Mouse (Mus musculus): Measurements from ENCODE around the gene Vgll2. TPM values are rescaled to one million over a fixed set of nuclear protein-coding genes. Genes with fewer than 3 reads are reported as not detected.

Gene Vgll2
- polyA plus RNA-seq, 1 experiment from 2014 or later: 10.9 TPM

GRCm38 (mm10) chr10:52023213-52024052, 1.1 kb downstream of the Vgll2 start:
- Histone ChIP-seq H3K27me3 (ENCODE audit: control insufficient read depth, insufficient read depth, low read length) (peaks cover 87% of the 10 kb centered on the region), H3K36me3 (ENCODE audit: control insufficient read depth, insufficient read depth, low read length) (no peaks in the 10 kb centered on the region), H3K4me2 (ENCODE audit: low read depth) (peak overlapping the region; percentile 91), H3K9me3 (ENCODE audit: control insufficient read depth, low read length) (no peaks in the 10 kb centered on the region), H3K9ac (ENCODE audit: low read length) (no peak overlapping the region; the same call in 1 of the 2 replicates), H3K4me1 (ENCODE audit: control insufficient read depth, insufficient read depth, low read length) (peaks cover 8% of the 10 kb centered on the region; the same call in 1 of the 2 replicates), H3K27ac (ENCODE audit: low read depth, low read length) (no peak overlapping the region), H3K4me3 (ENCODE audit: low read depth, low read length) (no peak overlapping the region)
- WGBS: 1% methylated on average over 17 of the region's 17 CpGs
- peak; percentile 11 for DNase-seq (ENCODE audit: low spot score)
- no peak for ATAC-seq (ENCODE audit: insufficient read depth, low FRiP score, low TSS enrichment)

- no peak for DNase-seq (ENCODE audit: low spot score)
- Histone ChIP-seq H3K4me2 (ENCODE audit: low read depth) (no peak overlapping the region), H3K4me3 (ENCODE audit: low read depth, low read length) (no peak overlapping the region), H3K36me3 (ENCODE audit: control insufficient read depth, insufficient read depth, low read length) (no peaks in the 10 kb centered on the region), H3K9me3 (ENCODE audit: control insufficient read depth, low read length) (no peaks in the 10 kb centered on the region), H3K27ac (ENCODE audit: low read depth, low read length) (no peak overlapping the region), H3K9ac (ENCODE audit: low read length) (no peak overlapping the region), H3K4me1 (ENCODE audit: control insufficient read depth, insufficient read depth, low read length) (peaks cover 8% of the 10 kb centered on the region; the same call in 1 of the 2 replicates), H3K27me3 (ENCODE audit: control insufficient read depth, insufficient read depth, low read length) (peaks cover 92% of the 10 kb centered on the region)
- ATAC-seq (ENCODE audit: insufficient read depth, low FRiP score, low TSS enrichment): no peak
- 6% methylated on average over 2 of the region's 2 CpGs for WGBS
Observed at GRCm38 (mm10) chr10:52024053-52024410, 1.7 kb downstream of the Vgll2 start.

- Histone ChIP-seq H3K27ac (ENCODE audit: low read depth, low read length) (no peak overlapping the region), H3K27me3 (ENCODE audit: control insufficient read depth, insufficient read depth, low read length) (peaks cover 96% of the 10 kb centered on the region), H3K4me2 (ENCODE audit: low read depth) (no peak overlapping the region), H3K9me3 (ENCODE audit: control insufficient read depth, low read length) (no peaks in the 10 kb centered on the region), H3K36me3 (ENCODE audit: control insufficient read depth, insufficient read depth, low read length) (no peaks in the 10 kb centered on the region), H3K9ac (ENCODE audit: low read length) (no peak overlapping the region), H3K4me1 (ENCODE audit: control insufficient read depth, insufficient read depth, low read length) (peaks cover 11% of the 10 kb centered on the region; the same call in 1 of the 2 replicates), H3K4me3 (ENCODE audit: low read depth, low read length) (no peak overlapping the region)
- 0% methylated on average over 1 of the region's 1 CpGs for WGBS
- no peak for ATAC-seq (ENCODE audit: insufficient read depth, low FRiP score, low TSS enrichment)
- no peak for DNase-seq (ENCODE audit: low spot score)
Observed at GRCm38 (mm10) chr10:52025291-52025690, 3.0 kb downstream of the Vgll2 start.

- no peaks in the 10 kb centered on the region for H3K9me3 ChIP-seq (ENCODE audit: control insufficient read depth, low read length)
- no peak overlapping the region for H3K4me3 ChIP-seq (ENCODE audit: low read depth, low read length)
- peak; percentile 17 for DNase-seq (ENCODE audit: low spot score)
- H3K27me3 ChIP-seq (ENCODE audit: control insufficient read depth, insufficient read depth, low read length): peaks cover 92% of the 10 kb centered on the region
- no peak overlapping the region for H3K9ac ChIP-seq (ENCODE audit: low read length)
- no peak overlapping the region for H3K4me2 ChIP-seq (ENCODE audit: low read depth)
- H3K36me3 ChIP-seq (ENCODE audit: control insufficient read depth, insufficient read depth, low read length): no peaks in the 10 kb centered on the region
- H3K27ac ChIP-seq (ENCODE audit: low read depth, low read length): no peak overlapping the region
- WGBS: 7% methylated on average over 7 of the region's 7 CpGs
- ATAC-seq (ENCODE audit: insufficient read depth, low FRiP score, low TSS enrichment): no peak
- peaks cover 11% of the 10 kb centered on the region; the same call in 1 of the 2 replicates for H3K4me1 ChIP-seq (ENCODE audit: control insufficient read depth, insufficient read depth, low read length)
Observed at GRCm38 (mm10) chr10:52025821-52026220, 3.5 kb downstream of the Vgll2 start.

- Histone ChIP-seq H3K9ac (ENCODE audit: low read length) (peak overlapping the region; percentile 32; the same call in 1 of the 2 replicates), H3K9me3 (ENCODE audit: control insufficient read depth, low read length) (no peaks in the 10 kb centered on the region), H3K27me3 (ENCODE audit: control insufficient read depth, insufficient read depth, low read length) (peaks cover 82% of the 10 kb centered on the region), H3K4me1 (ENCODE audit: control insufficient read depth, insufficient read depth, low read length) (peaks cover 11% of the 10 kb centered on the region; the same call in 1 of the 2 replicates), H3K36me3 (ENCODE audit: control insufficient read depth, insufficient read depth, low read length) (no peaks in the 10 kb centered on the region), H3K4me3 (ENCODE audit: low read depth, low read length) (peak overlapping the region; percentile 38), H3K27ac (ENCODE audit: low read depth, low read length) (no peak overlapping the region), H3K4me2 (ENCODE audit: low read depth) (peak overlapping the region; percentile 84)
- DNase-seq (ENCODE audit: low spot score) (peak; percentile 41), ATAC-seq (ENCODE audit: insufficient read depth, low FRiP score, low TSS enrichment) (peak; percentile 65)
- 1% methylated on average over 55 of the region's 68 CpGs for WGBS
Observed at GRCm38 (mm10) chr10:52027161-52028035, 5.1 kb downstream of the Vgll2 start.

GRCm38 (mm10) chr10:52028561-52029370, 6.5 kb downstream of the Vgll2 start:
- H3K27ac ChIP-seq (ENCODE audit: low read depth, low read length): no peak overlapping the region
- no peaks in the 10 kb centered on the region for H3K9me3 ChIP-seq (ENCODE audit: control insufficient read depth, low read length)

GRCm38 (mm10) chr10:52029421-52030080, 7.2 kb downstream of the Vgll2 start:
- no peak for ATAC-seq (ENCODE audit: insufficient read depth, low FRiP score, low TSS enrichment)
- no peak overlapping the region for H3K9ac ChIP-seq (ENCODE audit: low read length)
- no peak overlapping the region for H3K27ac ChIP-seq (ENCODE audit: low read depth, low read length)
- H3K27me3 ChIP-seq (ENCODE audit: control insufficient read depth, insufficient read depth, low read length): peaks cover 60% of the 10 kb centered on the region
- 2% methylated on average over 10 of the region's 10 CpGs for WGBS
- H3K4me3 ChIP-seq (ENCODE audit: low read depth, low read length): no peak overlapping the region
- no peaks in the 10 kb centered on the region for H3K9me3 ChIP-seq (ENCODE audit: control insufficient read depth, low read length)
- no peak overlapping the region for H3K4me2 ChIP-seq (ENCODE audit: low read depth)
- peaks cover 11% of the 10 kb centered on the region; the same call in 1 of the 2 replicates for H3K4me1 ChIP-seq (ENCODE audit: control insufficient read depth, insufficient read depth, low read length)
- DNase-seq (ENCODE audit: low spot score): peak; percentile 22
- no peaks in the 10 kb centered on the region for H3K36me3 ChIP-seq (ENCODE audit: control insufficient read depth, insufficient read depth, low read length)

More at GRCm38 (mm10) chr10:52028561-52029370, 6.5 kb downstream of the Vgll2 start:
- Histone ChIP-seq H3K36me3 (ENCODE audit: control insufficient read depth, insufficient read depth, low read length) (no peaks in the 10 kb centered on the region), H3K9ac (ENCODE audit: low read length) (no peak overlapping the region), H3K4me1 (ENCODE audit: control insufficient read depth, insufficient read depth, low read length) (peaks cover 11% of the 10 kb centered on the region; the same call in 1 of the 2 replicates), H3K4me2 (ENCODE audit: low read depth) (no peak overlapping the region), H3K4me3 (ENCODE audit: low read depth, low read length) (no peak overlapping the region), H3K27me3 (ENCODE audit: control insufficient read depth, insufficient read depth, low read length) (peaks cover 68% of the 10 kb centered on the region)
- DNase-seq (ENCODE audit: low spot score): peak; percentile 30
- WGBS: 2% methylated on average over 11 of the region's 11 CpGs
- ATAC-seq (ENCODE audit: insufficient read depth, low FRiP score, low TSS enrichment): no peak

GRCm38 (mm10) chr10:52033729-52034128, 11.4 kb downstream of the Vgll2 start:
- H3K4me3 ChIP-seq (ENCODE audit: low read depth, low read length): no peak overlapping the region
- no peaks in the 10 kb centered on the region for H3K36me3 ChIP-seq (ENCODE audit: control insufficient read depth, insufficient read depth, low read length)
- H3K9ac ChIP-seq (ENCODE audit: low read length): no peak overlapping the region
- peaks cover 18% of the 10 kb centered on the region for H3K27me3 ChIP-seq (ENCODE audit: control insufficient read depth, insufficient read depth, low read length)
- no peaks in the 10 kb centered on the region for H3K9me3 ChIP-seq (ENCODE audit: control insufficient read depth, low read length)
- ATAC-seq (ENCODE audit: insufficient read depth, low FRiP score, low TSS enrichment) (no peak), DNase-seq (ENCODE audit: low spot score) (no peak)
- no peak overlapping the region for H3K4me2 ChIP-seq (ENCODE audit: low read depth)
- H3K27ac ChIP-seq (ENCODE audit: low read depth, low read length): no peak overlapping the region
- peaks cover 3% of the 10 kb centered on the region; the same call in 1 of the 2 replicates for H3K4me1 ChIP-seq (ENCODE audit: control insufficient read depth, insufficient read depth, low read length)
